Mouse (Mus musculus) myocyte (in vitro differentiated cells): ENCODE measurements around the gene Snorc.

ENCODE experiments used
- CEBPB ChIP-seq: IDR thresholded peaks from 2 replicates; pipeline ENCODE4 v1.6.1; 2011; ENCODE audit warnings: mild to moderate bottlenecking, moderate library complexity; ENCODE audit not compliant: poor library complexity, insufficient read depth, severe bottlenecking
- E2F4 ChIP-seq: IDR thresholded peaks from one replicate; pipeline ENCODE4 v1.6.1; 2011; ENCODE audit warnings: mild to moderate bottlenecking, control low read depth, moderate library complexity; ENCODE audit not compliant: insufficient read depth
- MAX ChIP-seq: IDR thresholded peaks from one replicate; pipeline ENCODE4 v1.6.1; 2011; ENCODE audit warnings: low read depth, mild to moderate bottlenecking, control low read depth
- MYOD1 ChIP-seq, 3 experiments: IDR thresholded peaks; one replicate each; pipeline ENCODE4 v1.6.1; 2011; ENCODE audit warnings: control low read depth in 2 of 3, low read depth in 2 of 3, mild to moderate bottlenecking in 2 of 3, moderate library complexity in 1 of 3; ENCODE audit not compliant: insufficient read length in 2 of 3, control insufficient read depth in 1 of 3
- MYOG ChIP-seq, 3 experiments: IDR thresholded peaks; one replicate each; pipeline ENCODE4 v1.6.1; 2011; ENCODE audit warnings: control low read depth in 2 of 3, low read depth in 2 of 3, mild to moderate bottlenecking in 2 of 3; ENCODE audit not compliant: insufficient read length in 2 of 3, control insufficient read depth in 1 of 3, insufficient read depth in 1 of 3
- POLR2A ChIP-seq: IDR thresholded peaks from one replicate; pipeline ENCODE4 v1.6.1; 2011; ENCODE audit warnings: low read depth, mild to moderate bottlenecking, control low read depth, moderate library complexity; ENCODE audit not compliant: insufficient read length
- POLR2AphosphoS2 ChIP-seq: IDR thresholded peaks from one replicate; pipeline ENCODE4 v1.6.1; 2011; ENCODE audit warnings: low read depth, control low read depth; ENCODE audit not compliant: insufficient read length
- REST ChIP-seq: IDR thresholded peaks from one replicate; pipeline ENCODE4 v1.6.1; 2011; ENCODE audit warnings: mild to moderate bottlenecking, control low read depth, moderate library complexity; ENCODE audit not compliant: insufficient read depth, insufficient read length
- SRF ChIP-seq: IDR thresholded peaks from one replicate; pipeline ENCODE4 v1.6.1; 2011; ENCODE audit warnings: low read depth; ENCODE audit not compliant: control insufficient read depth, insufficient read length
- TCF12 ChIP-seq: IDR thresholded peaks from one replicate; pipeline ENCODE4 v1.6.1; 2011; ENCODE audit warnings: mild to moderate bottlenecking, control low read depth; ENCODE audit not compliant: poor library complexity, insufficient read depth, severe bottlenecking
- TCF3 ChIP-seq: IDR thresholded peaks from one replicate; pipeline ENCODE4 v1.6.1; 2011; ENCODE audit warnings: low read depth, control low read depth; ENCODE audit not compliant: insufficient read length
- USF1 ChIP-seq: IDR thresholded peaks from one replicate; pipeline ENCODE4 v1.6.1; 2011; ENCODE audit warnings: low read depth, mild to moderate bottlenecking, control low read depth, moderate library complexity

- no peak for TF ChIP-seq USF1
- TF ChIP-seq MYOG (IDR thresholded peaks at IDR 0.05; ENCODE audit: control insufficient read depth in 1 of 3, insufficient read depth in 1 of 3, insufficient read length in 2 of 3, low read depth in 2 of 3) = no peak
- TF ChIP-seq MAX = no peak
- TF ChIP-seq POLR2A = no peak
- TF ChIP-seq POLR2AphosphoS2 = no peak
- no peak for TF ChIP-seq E2F4
- TF ChIP-seq TCF12 = no peak
- TF ChIP-seq CEBPB = no peak
- TF ChIP-seq MYOD1 (IDR thresholded peaks at IDR 0.05; ENCODE audit: control insufficient read depth in 1 of 3, insufficient read length in 2 of 3, low read depth in 2 of 3) = no peak
- TF ChIP-seq TCF3 = no peak
- TF ChIP-seq REST = no peak
- no peak for TF ChIP-seq SRF
Measured at GRCm38 (mm10) chr1:87475076-87475895, 5.2 kb downstream of the Snorc start.
